Mouse (Mus musculus): Measurements from ENCODE around the gene Smyd5. TPM values are rescaled to one million over a fixed set of nuclear protein-coding genes. Genes with fewer than 3 reads are reported as not detected.
A peak's percentile ranks its signal among the peaks of the same experiment; 100 is the strongest.

The Smyd5 gene
- polyA plus RNA-seq, 1 experiment from 2014 or later: 69.8 TPM

DNA sequence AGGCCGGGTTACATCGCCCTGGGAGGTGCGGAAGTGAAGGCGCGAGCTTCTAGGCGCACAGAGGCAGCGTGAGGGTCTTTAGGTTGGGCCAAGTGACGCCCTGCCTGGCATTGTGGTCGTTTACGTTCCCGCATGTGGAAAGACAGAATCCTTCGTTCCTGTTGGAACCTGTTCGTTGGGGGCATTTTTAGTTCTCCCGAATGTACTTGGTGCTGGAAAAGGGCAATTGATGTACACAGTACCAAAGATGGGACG, 20.5 kb downstream of the Smyd5 start:
- Histone ChIP-seq H3K9me3 (ENCODE audit: control insufficient read depth, low read length) (no peaks in the 10 kb centered on the region), H3K4me1 (replicated peaks; ENCODE audit: control insufficient read depth, insufficient read depth, low read length) (peaks cover 40% of the 10 kb centered on the region)
- WGBS: under 1% methylated on average over 15 of the region's 15 CpGs

DNA sequence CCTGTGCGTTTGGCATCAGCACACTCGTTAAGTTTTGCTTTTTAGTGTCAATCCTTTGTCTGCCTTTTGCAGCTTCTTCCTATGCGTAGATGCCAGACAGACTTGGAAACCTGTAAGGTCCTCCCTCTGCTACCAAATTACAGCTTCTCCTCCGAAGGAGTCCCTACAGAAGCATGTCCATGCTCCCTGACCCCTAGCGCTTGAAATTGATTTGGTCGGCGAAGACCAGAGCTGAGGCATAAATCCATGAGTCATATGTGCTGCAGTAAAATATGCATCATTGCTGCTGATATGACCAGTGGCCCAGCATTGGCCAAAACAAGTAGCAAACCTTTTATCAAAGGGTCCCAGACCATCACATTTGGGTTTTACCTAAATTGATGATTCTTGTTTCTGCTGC, 21.0 kb downstream of the Smyd5 start:
- H3K4me2 ChIP-seq (ENCODE audit: low read length): peak overlapping the region; percentile 94
- H3K9me3 ChIP-seq (ENCODE audit: control insufficient read depth, low read length): no peaks in the 10 kb centered on the region
- peak overlapping the region; percentile 88 for H3K4me3 ChIP-seq (replicated peaks; ENCODE audit: low read length)
- H3K4me1 ChIP-seq (replicated peaks; ENCODE audit: control insufficient read depth, insufficient read depth, low read length): peaks cover 40% of the 10 kb centered on the region
- 12% methylated on average over 7 of the region's 7 CpGs for WGBS
- H3K27me3 ChIP-seq (replicated peaks; ENCODE audit: control insufficient read depth, insufficient read depth, low read length): no peaks in the 10 kb centered on the region
- H3K27ac ChIP-seq (ENCODE audit: low read length): peak overlapping the region; percentile 92; the same call in 1 of the 2 replicates
- no peaks in the 10 kb centered on the region for H3K36me3 ChIP-seq (ENCODE audit: control insufficient read depth, insufficient read depth)
- no peak for ATAC-seq
- peak overlapping the region; percentile 88 for H3K9ac ChIP-seq (replicated peaks; ENCODE audit: low read depth, low read length)

More for the DNA sequence above, 20.5 kb downstream of the Smyd5 start:
- peak; percentile 7 for ATAC-seq
- Histone ChIP-seq H3K36me3 (ENCODE audit: control insufficient read depth, insufficient read depth) (no peaks in the 10 kb centered on the region), H3K9ac (replicated peaks; ENCODE audit: low read depth, low read length) (peak overlapping the region; percentile 88), H3K27ac (ENCODE audit: low read length) (peak overlapping the region; percentile 92), H3K4me2 (ENCODE audit: low read length) (peak overlapping the region; percentile 94), H3K4me3 (replicated peaks; ENCODE audit: low read length) (peak overlapping the region; percentile 88), H3K27me3 (replicated peaks; ENCODE audit: control insufficient read depth, insufficient read depth, low read length) (no peaks in the 10 kb centered on the region)

DNA sequence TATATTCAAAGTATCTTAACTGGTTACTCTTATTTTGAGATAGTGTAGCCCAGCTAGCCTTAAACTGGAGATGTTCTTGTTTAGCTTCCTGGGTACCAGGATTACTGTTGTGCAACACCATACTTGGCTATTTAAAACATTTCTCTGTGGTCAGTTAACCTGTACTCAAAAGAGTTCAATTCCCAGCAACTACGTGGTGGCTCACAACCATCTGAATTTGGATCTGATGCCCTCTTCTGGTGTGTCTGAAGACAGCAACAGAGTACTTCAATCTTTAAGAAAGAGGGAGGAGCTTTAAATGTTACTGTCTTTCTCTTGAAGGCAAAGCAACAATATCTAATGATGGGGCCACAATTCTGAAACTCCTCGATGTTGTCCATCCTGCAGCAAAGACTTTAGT, 27.8 kb downstream of the Smyd5 start:
- Histone ChIP-seq H3K9me3 (ENCODE audit: control insufficient read depth, low read length) (no peaks in the 10 kb centered on the region), H3K36me3 (ENCODE audit: control insufficient read depth, insufficient read depth) (peaks cover 38% of the 10 kb centered on the region), H3K4me3 (replicated peaks; ENCODE audit: low read length) (no peak overlapping the region), H3K9ac (replicated peaks; ENCODE audit: low read depth, low read length) (no peak overlapping the region), H3K27ac (ENCODE audit: low read length) (no peak overlapping the region), H3K4me1 (replicated peaks; ENCODE audit: control insufficient read depth, insufficient read depth, low read length) (peaks cover 14% of the 10 kb centered on the region), H3K4me2 (ENCODE audit: low read length) (no peak overlapping the region), H3K27me3 (replicated peaks; ENCODE audit: control insufficient read depth, insufficient read depth, low read length) (no peaks in the 10 kb centered on the region)
- no peak for ATAC-seq
- 86% methylated on average over 2 of the region's 2 CpGs for WGBS

DNA sequence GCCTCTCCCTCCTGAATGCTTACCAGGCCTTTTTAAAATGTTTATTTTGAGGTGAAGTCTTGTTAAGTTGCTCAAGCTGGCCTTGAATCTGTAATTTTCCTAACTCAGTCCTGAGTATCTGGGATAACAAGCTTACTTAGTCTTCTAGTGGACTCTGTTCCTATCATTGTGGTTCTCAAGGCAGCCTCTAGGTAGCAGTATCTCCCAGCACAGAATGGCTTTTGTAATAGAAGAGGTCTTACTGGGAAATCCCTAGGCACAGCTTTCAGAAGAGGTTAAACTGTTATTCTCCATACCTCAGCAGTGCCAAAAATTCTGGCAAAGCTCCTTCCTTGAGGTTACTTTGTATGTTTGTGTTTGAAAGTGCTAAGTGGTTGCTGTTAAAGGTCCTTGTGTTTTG, 33.6 kb downstream of the Smyd5 start:
- no peak overlapping the region for H3K4me2 ChIP-seq (ENCODE audit: low read length)
- no peak for ATAC-seq
- no peak overlapping the region for H3K9ac ChIP-seq (replicated peaks; ENCODE audit: low read depth, low read length)
- H3K9me3 ChIP-seq (ENCODE audit: control insufficient read depth, low read length): no peaks in the 10 kb centered on the region
- H3K27me3 ChIP-seq (replicated peaks; ENCODE audit: control insufficient read depth, insufficient read depth, low read length): no peaks in the 10 kb centered on the region
- H3K4me3 ChIP-seq (replicated peaks; ENCODE audit: low read length): no peak overlapping the region
- no peak overlapping the region for H3K27ac ChIP-seq (ENCODE audit: low read length)
- H3K4me1 ChIP-seq (replicated peaks; ENCODE audit: control insufficient read depth, insufficient read depth, low read length): no peaks in the 10 kb centered on the region
- peaks cover 74% of the 10 kb centered on the region for H3K36me3 ChIP-seq (ENCODE audit: control insufficient read depth, insufficient read depth)

DNA sequence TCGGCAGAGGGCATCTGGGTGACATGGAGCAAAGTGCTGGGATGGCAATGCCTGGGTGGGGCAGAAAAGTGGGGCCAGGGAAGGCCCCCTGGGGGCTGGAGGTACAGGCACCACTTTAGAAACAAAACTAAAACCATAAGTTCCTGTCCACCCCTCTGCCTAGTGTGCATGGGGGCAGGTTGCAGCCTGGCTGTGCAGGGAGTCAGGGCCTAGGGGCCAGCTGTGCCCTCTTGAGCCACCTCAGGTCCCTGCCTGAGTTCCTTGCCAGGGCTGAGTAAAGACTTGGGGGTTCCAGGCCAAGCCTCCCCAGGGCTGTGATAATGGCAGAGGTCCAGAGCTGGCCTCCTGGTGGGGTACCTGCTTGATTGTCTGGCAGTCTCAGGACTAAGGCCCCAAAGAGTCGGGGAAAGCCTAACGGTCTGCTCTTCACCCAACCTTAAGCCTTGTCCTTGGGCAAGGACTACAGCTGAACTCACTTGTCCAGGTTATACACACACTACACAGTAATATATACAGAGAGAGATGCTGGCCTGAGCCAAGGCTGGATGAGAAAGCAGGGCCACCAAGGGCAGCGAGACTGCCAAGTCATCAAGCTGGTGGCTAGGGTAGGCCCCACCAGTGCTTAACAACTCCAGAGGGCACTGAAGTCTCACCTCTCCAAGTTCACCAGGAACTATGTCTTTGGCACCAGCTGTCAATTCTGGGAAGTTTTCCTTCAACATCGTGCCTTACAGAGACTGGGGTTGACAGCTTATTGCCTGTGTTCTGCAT, 38.1 kb downstream of the Smyd5 start:
- H3K4me3 ChIP-seq (replicated peaks; ENCODE audit: low read length): no peak overlapping the region
- no peak overlapping the region for H3K27ac ChIP-seq (ENCODE audit: low read length)
- H3K4me1 ChIP-seq (replicated peaks; ENCODE audit: control insufficient read depth, insufficient read depth, low read length): no peaks in the 10 kb centered on the region
- no peaks in the 10 kb centered on the region for H3K27me3 ChIP-seq (replicated peaks; ENCODE audit: control insufficient read depth, insufficient read depth, low read length)
- ATAC-seq: peak; percentile 32
- H3K9ac ChIP-seq (replicated peaks; ENCODE audit: low read depth, low read length): no peak overlapping the region
- WGBS: 73% methylated on average over 5 of the region's 5 CpGs
- no peak overlapping the region for H3K4me2 ChIP-seq (ENCODE audit: low read length)
- no peaks in the 10 kb centered on the region for H3K9me3 ChIP-seq (ENCODE audit: control insufficient read depth, low read length)
- peaks cover 38% of the 10 kb centered on the region for H3K36me3 ChIP-seq (ENCODE audit: control insufficient read depth, insufficient read depth)

DNA sequence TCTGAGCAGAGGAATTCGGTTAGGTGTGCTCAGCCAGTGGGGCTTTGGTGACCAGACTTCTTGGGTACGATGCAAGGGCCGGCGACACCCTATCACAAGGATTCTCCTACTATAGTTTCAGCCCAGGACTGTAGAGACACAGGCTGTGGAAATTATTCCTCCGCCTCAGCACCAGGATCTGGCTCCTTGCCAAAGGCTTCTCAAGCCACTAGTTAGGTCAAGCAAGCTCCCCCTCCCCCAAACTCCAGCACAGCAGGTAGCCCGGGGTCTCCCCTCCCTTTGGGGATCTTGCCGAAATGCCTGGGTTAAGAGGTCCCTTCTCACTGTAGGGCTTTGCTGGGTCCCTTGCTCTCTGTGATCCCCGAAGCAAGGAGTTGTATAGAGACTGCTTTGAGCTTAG, 40.2 kb downstream of the Smyd5 start:
- H3K9me3 ChIP-seq (ENCODE audit: control insufficient read depth, low read length): no peaks in the 10 kb centered on the region
- no peak overlapping the region for H3K4me3 ChIP-seq (replicated peaks; ENCODE audit: low read length)
- no peaks in the 10 kb centered on the region for H3K4me1 ChIP-seq (replicated peaks; ENCODE audit: control insufficient read depth, insufficient read depth, low read length)
- H3K27me3 ChIP-seq (replicated peaks; ENCODE audit: control insufficient read depth, insufficient read depth, low read length): no peaks in the 10 kb centered on the region
- 56% methylated on average over 8 of the region's 8 CpGs for WGBS
- H3K27ac ChIP-seq (ENCODE audit: low read length): no peak overlapping the region
- H3K4me2 ChIP-seq (ENCODE audit: low read length): no peak overlapping the region
- H3K36me3 ChIP-seq (ENCODE audit: control insufficient read depth, insufficient read depth): peaks cover 24% of the 10 kb centered on the region
- H3K9ac ChIP-seq (replicated peaks; ENCODE audit: low read depth, low read length): no peak overlapping the region
- ATAC-seq: no peak

DNA sequence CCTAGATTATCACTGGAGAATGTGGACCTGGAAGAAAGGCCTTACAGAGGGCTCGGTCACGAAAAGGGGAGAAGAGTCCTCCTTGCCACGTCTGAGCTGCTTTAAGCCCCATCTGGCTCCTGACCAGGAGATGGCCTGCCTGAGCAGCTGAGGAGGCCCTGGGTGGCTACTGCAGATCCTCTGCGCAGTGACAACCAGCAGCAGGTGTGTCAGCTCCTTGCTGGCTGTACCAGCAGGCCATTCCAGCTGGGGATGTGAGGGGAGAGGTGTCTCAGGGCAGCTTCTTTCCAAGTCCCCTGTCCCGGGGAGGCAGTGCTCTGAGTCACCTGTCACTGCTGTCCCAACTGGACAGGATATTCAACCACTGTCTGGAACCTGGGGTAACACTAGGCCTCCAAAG, 40.8 kb downstream of the Smyd5 start:
- Histone ChIP-seq H3K27ac (ENCODE audit: low read length) (no peak overlapping the region), H3K36me3 (ENCODE audit: control insufficient read depth, insufficient read depth) (peaks cover 18% of the 10 kb centered on the region), H3K27me3 (replicated peaks; ENCODE audit: control insufficient read depth, insufficient read depth, low read length) (no peaks in the 10 kb centered on the region), H3K4me2 (ENCODE audit: low read length) (no peak overlapping the region), H3K9me3 (ENCODE audit: control insufficient read depth, low read length) (no peaks in the 10 kb centered on the region), H3K4me1 (replicated peaks; ENCODE audit: control insufficient read depth, insufficient read depth, low read length) (no peaks in the 10 kb centered on the region), H3K4me3 (replicated peaks; ENCODE audit: low read length) (no peak overlapping the region), H3K9ac (replicated peaks; ENCODE audit: low read depth, low read length) (no peak overlapping the region)
- no peak for ATAC-seq
- WGBS: 50% methylated on average over 5 of the region's 5 CpGs

DNA sequence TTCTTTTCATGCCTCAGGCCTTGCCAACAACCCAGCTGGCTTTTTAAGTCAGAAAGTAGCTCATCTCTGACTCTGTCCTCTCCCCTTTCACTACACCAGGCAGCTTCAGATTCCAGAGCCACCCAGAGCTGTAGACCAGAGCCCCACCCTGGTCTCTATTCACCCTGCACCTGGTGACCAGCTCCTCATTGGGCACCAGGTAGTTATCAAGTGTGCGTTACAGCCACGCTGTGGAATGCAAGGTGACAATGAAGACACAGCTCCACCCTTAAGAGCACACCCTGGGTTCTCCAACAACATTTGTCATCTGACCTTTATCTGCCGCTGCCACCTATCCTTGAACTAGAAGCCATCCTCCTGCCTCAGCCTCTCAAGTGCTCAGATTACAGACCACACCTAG, 43.8 kb downstream of the Smyd5 start:
- no peak for ATAC-seq
- WGBS: 91% methylated on average over 3 of the region's 3 CpGs
- no peak overlapping the region for H3K4me2 ChIP-seq (ENCODE audit: low read length)
- H3K36me3 ChIP-seq (ENCODE audit: control insufficient read depth, insufficient read depth): no peaks in the 10 kb centered on the region
- no peaks in the 10 kb centered on the region for H3K9me3 ChIP-seq (ENCODE audit: control insufficient read depth, low read length)
- no peak overlapping the region for H3K27ac ChIP-seq (ENCODE audit: low read length)
- no peak overlapping the region for H3K9ac ChIP-seq (replicated peaks; ENCODE audit: low read depth, low read length)
- no peak overlapping the region for H3K4me3 ChIP-seq (replicated peaks; ENCODE audit: low read length)
- no peaks in the 10 kb centered on the region for H3K4me1 ChIP-seq (replicated peaks; ENCODE audit: control insufficient read depth, insufficient read depth, low read length)
- H3K27me3 ChIP-seq (replicated peaks; ENCODE audit: control insufficient read depth, insufficient read depth, low read length): no peaks in the 10 kb centered on the region

DNA sequence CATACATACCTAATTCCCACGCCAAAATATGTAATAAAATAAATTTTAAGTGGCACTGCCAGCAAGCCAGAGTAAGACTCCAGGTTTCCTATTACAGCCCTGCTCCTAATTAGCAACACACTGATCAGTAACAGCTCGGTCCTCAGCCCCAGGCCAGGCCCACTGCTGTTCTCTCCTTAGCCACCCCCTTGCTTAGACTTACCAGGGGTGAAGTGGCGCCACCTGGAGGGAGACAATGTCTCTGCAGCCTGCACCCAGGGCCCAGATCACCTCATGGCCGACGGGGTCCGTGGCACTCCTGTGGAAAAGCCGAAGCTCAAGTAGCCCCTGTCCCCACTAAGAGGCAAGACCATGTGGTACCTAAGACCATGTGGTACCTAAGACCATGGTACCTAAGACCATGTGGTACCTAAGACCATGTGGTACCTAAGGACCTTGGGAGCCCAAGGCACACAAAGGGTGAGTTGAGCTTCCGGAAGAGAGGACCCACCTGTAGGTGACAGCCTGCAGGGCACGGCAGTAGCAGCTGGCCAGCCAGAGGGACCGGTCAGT, 45.7 kb downstream of the Smyd5 start:
- Histone ChIP-seq H3K4me2 (ENCODE audit: low read length) (no peak overlapping the region), H3K27ac (ENCODE audit: low read length) (no peak overlapping the region), H3K9me3 (ENCODE audit: control insufficient read depth, low read length) (no peaks in the 10 kb centered on the region), H3K4me1 (replicated peaks; ENCODE audit: control insufficient read depth, insufficient read depth, low read length) (no peaks in the 10 kb centered on the region), H3K4me3 (replicated peaks; ENCODE audit: low read length) (no peak overlapping the region), H3K27me3 (replicated peaks; ENCODE audit: control insufficient read depth, insufficient read depth, low read length) (0 out of 2 replicates have a peak, but pooled peaks cover 1% of the 10 kb centered on the region), H3K9ac (replicated peaks; ENCODE audit: low read depth, low read length) (no peak overlapping the region), H3K36me3 (ENCODE audit: control insufficient read depth, insufficient read depth) (no peaks in the 10 kb centered on the region)
- ATAC-seq: no peak
- 39% methylated on average over 10 of the region's 10 CpGs for WGBS

Measured in forebrain, embryonic 16.5 days (tissue).